Mouse (Mus musculus) liver, adult 2 months (tissue): ENCODE data around the gene Rad50. TPM values are rescaled to one million over a fixed set of nuclear protein-coding genes. Genes with fewer than 3 reads are reported as not detected.

Experiments used
- DNase-seq: peaks from one replicate; pipeline ENCODE4 v3.0.0-alpha.2; 2011; ENCODE audit warnings: low read depth, low spot score; ENCODE audit errors: extremely low read depth
- H3K27ac ChIP-seq: fragments of 200-500 bp; replicated peaks from 2 replicates; pipeline ENCODE4 v1.5.1; 2012; ENCODE audit warnings: low read depth, mild to moderate bottlenecking, control low read depth, inconsistent platforms, low read length; ENCODE audit not compliant: insufficient read depth
- H3K27me3 ChIP-seq: fragments of 200-500 bp; 2 replicates; pipeline ENCODE4 v1.6.1; 2012; ENCODE audit warnings: mild to moderate bottlenecking, moderate library complexity, low read length, inconsistent platforms; ENCODE audit not compliant: control insufficient read depth, insufficient read depth
- H3K36me3 ChIP-seq: fragments of 200-500 bp; 2 replicates; pipeline ENCODE4 v1.6.1; 2012; ENCODE audit warnings: low read length, inconsistent platforms; ENCODE audit not compliant: control insufficient read depth, insufficient read depth
- H3K4me1 ChIP-seq: fragments of 200-500 bp; 2 replicates; pipeline ENCODE4 v1.6.1; 2011; ENCODE audit warnings: low read length; ENCODE audit not compliant: control insufficient read depth, insufficient read depth
- H3K4me3 ChIP-seq: fragments of 200-500 bp; 2 replicates; pipeline ENCODE4 v1.5.1; 2011; ENCODE audit warnings: low read depth, mild to moderate bottlenecking, control low read depth, low read length, moderate library complexity; ENCODE audit not compliant: insufficient read depth
- H3K79me2 ChIP-seq: fragments of 200-500 bp; 2 replicates; pipeline ENCODE4 v1.6.1; 2012; ENCODE audit warnings: inconsistent platforms, mild to moderate bottlenecking, low read length, moderate library complexity; ENCODE audit not compliant: control insufficient read depth, insufficient read depth
- H3K9ac ChIP-seq: fragments of 200-500 bp; 2 replicates; pipeline ENCODE4 v1.6.1; 2012; ENCODE audit warnings: low read depth, mild to moderate bottlenecking, control low read depth, inconsistent platforms, low read length
- CTCF ChIP-seq: fragments of 200-500 bp; IDR thresholded peaks from 2 replicates; pipeline ENCODE4 v1.5.1; 2011; ENCODE audit warnings: low read depth, low read length, control low read depth
- POLR2A ChIP-seq: fragments of 200-500 bp; IDR thresholded peaks from 2 replicates; pipeline ENCODE4 v1.6.1; 2011; ENCODE audit warnings: low read length, control low read depth; ENCODE audit not compliant: insufficient read depth; ENCODE audit errors: extremely low read depth
- WGBS: fragments of 180-500 bp; shearing (Covaris S2); methylation state at CpG from one replicate; pipeline ENCODE4 v1.1.7; 2018; 5-methylcytosine and 5-hydroxymethylcytosine counted together
- polyA plus RNA-seq: library from polyadenylated mRNA; depleted of rRNA; stranded (reverse); fragments of >200 nt; gene quantifications from 2 replicates; pipeline ENCODE4 v1.2.3, GENCODE M21; 2012
- total RNA-seq: library from RNA; depleted of rRNA; stranded (reverse); fragments of >200 nt; gene quantifications from 2 replicates; pipeline ENCODE4 v1.2.3, GENCODE M21; 2014

Rad50 gene
- total and polyA plus RNA-seq, 2 experiments: 1.7 to 4.9 TPM

DNA sequence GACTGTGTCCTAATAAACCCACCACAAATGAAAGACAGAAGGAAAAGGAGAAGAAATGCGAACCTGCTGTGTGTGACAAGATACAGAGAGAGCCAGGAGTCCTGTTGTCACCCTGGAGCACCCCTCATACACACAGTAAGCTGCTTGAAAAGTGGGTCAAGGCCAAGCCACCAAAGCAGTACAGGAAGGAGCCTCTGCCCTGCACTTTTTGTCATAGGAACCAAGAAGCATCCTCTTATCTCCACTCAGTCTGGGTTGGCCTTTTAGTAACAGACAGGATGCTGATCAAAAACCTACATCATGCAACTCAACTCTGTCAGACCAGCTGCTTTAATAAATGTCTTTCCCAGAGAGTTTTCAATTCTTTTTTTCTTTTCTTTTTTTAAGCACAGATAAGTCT, 12.6 kb upstream of the Rad50 start:
- H3K27ac ChIP-seq: no peak overlapping the region
- no peak for DNase-seq
- no peaks in the 10 kb centered on the region for H3K36me3 ChIP-seq
- 68% methylated on average over 1 of the region's 1 CpGs for WGBS
- no peaks in the 10 kb centered on the region for H3K4me1 ChIP-seq
- no peaks in the 10 kb centered on the region for H3K79me2 ChIP-seq
- H3K4me3 ChIP-seq: no peak overlapping the region
- TF ChIP-seq POLR2A: no peak
- no peak overlapping the region for H3K9ac ChIP-seq
- no peaks in the 10 kb centered on the region for H3K27me3 ChIP-seq

DNA sequence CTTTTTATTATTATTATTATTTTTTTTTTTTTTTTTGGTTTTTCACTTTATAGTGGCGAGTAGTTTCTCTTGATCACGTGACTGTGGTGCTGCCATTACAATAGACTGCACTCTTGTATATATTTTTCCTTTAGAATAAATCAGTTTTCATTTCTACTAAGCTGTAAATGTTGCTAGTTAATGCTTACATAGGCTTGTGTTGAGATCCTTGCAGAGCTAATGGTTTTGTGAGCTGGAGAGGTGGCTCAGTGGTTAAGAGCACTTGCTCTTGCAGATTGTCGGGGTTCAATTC, 545 bp upstream of the Rad50 start:
- no peak for DNase-seq
- Histone ChIP-seq H3K79me2 (no peaks in the 10 kb centered on the region; the same call in 1 of the 2 replicates), H3K36me3 (0 out of 2 replicates have a peak, but pooled peaks cover 1% of the 10 kb centered on the region), H3K4me1 (peaks cover 3% of the 10 kb centered on the region), H3K9ac (no peak overlapping the region), H3K27me3 (no peaks in the 10 kb centered on the region), H3K4me3 (no peak overlapping the region), H3K27ac (no peak overlapping the region)
- WGBS: 79% methylated on average over 3 of the region's 3 CpGs
- TF ChIP-seq CTCF (no peak), POLR2A (no peak)

DNA sequence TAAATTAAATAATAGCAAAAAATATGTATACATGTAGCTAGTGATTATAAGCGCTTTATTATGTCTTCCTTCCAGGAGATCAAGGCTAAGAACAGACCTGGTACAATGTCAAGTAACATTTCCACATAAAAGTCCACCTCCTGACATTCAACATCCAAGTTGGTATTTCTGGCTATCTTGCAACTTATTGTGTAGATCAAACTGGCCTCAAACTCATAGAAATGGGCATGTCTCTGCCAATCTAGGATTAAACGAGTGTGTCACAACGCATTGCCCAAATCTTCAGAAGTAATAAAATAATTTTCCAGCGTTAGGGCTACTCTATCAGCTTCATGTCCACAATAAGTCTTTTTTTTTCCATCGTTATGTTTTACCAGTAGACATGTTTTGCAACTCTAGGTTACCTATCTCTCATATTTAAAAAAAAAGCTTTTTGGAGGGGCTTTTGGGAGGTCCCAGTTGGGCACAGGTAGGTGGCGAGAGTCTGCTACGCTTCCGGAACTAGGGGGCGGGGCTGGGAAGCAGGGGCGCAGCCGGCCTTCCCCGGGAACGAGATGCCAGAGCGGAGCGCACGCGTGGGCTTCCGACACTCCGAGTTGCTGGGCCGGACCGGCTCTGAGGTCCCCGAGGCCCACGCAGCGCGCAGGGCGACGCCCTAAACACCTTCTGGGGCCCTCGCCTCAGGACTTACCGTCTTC, 734 bp downstream of the Rad50 start:
- Histone ChIP-seq H3K4me3 (peak overlapping the region; percentile 75), H3K9ac (peak overlapping the region; percentile 77), H3K27ac (peak overlapping the region; percentile 49), H3K27me3 (no peaks in the 10 kb centered on the region), H3K36me3 (peaks cover 3% of the 10 kb centered on the region), H3K79me2 (no peaks in the 10 kb centered on the region; the same call in 1 of the 2 replicates), H3K4me1 (peaks cover 3% of the 10 kb centered on the region)
- DNase-seq: peak; percentile 29
- TF ChIP-seq CTCF: no peak
- 5% methylated on average over 29 of the region's 29 CpGs for WGBS

DNA sequence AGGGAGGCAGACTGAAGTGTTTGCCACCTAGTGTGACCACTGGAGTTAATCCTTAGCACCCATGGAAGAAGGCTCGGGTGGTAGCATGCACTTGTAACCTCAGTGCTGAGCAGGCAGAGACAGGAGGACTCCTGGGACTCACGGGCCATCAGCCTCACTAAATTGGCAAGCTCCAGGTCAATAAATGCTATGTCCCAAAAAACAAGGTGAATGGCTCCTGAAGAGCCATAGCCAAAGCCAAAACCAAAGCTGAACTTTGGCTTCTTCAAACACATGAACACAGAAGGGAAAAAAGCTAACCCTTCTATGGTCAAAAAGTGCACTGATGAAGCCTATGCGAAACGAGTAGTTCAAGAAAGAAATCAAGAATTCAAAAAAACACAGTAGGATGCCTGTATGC, 7.8 kb downstream of the Rad50 start:
- peak overlapping the region; percentile 65 for H3K27ac ChIP-seq
- peaks cover 17% of the 10 kb centered on the region for H3K4me1 ChIP-seq
- no peaks in the 10 kb centered on the region for H3K27me3 ChIP-seq
- 17% methylated on average over 4 of the region's 4 CpGs for WGBS
- peaks cover 11% of the 10 kb centered on the region for H3K36me3 ChIP-seq
- H3K9ac ChIP-seq: no peak overlapping the region
- DNase-seq: peak; percentile 98
- TF ChIP-seq POLR2A: no peak
- no peak overlapping the region for H3K4me3 ChIP-seq
- no peaks in the 10 kb centered on the region for H3K79me2 ChIP-seq

DNA sequence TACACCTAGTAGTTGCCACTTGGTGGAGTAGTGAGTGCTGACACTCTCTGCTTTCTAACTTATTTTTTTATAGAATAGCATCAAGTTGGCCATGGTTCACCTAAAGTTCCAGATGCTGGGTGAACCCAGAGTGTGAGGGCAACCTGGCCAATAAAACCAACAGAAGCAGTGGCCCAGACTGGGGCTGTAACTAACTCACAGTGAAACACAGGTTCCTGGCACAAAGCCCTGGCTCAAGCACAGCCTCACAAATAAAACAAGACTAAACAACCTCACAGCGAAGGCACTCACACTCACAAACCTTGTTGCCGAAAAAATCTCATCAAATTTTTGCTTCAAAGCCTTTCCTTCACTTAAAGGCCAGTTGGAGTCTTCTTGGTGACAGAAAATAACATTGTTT, 8.6 kb downstream of the Rad50 start:
- H3K4me1 ChIP-seq: peaks cover 17% of the 10 kb centered on the region
- no peak overlapping the region for H3K27ac ChIP-seq
- peak; percentile 96 for DNase-seq
- H3K27me3 ChIP-seq: no peaks in the 10 kb centered on the region
- no peaks in the 10 kb centered on the region for H3K79me2 ChIP-seq
- no peak overlapping the region for H3K4me3 ChIP-seq
- H3K9ac ChIP-seq: no peak overlapping the region
- H3K36me3 ChIP-seq: peaks cover 13% of the 10 kb centered on the region
- WGBS: 33% methylated on average over 2 of the region's 2 CpGs
- TF ChIP-seq CTCF (no peak), POLR2A (no peak)

DNA sequence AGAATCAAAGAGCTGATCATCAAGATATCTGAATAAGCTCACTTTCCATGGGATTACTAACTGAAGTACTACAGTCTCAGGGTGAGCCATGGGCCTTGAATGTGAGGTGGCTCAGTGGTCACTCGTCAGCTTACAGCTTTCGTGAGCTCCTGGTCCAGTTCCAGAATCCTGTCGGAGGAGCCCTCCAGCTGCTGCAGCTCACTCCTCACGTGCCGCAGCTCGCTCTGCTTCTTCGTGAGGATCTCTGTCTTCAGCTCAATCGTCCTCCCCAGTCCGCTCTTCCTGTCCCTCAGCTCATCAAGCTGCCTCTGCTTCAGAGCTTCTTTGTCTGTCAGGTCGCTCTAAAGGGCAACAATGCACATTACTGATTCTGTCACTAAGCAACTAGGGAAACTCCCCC, 15.1 kb downstream of the Rad50 start:
- Histone ChIP-seq H3K27ac (no peak overlapping the region), H3K27me3 (no peaks in the 10 kb centered on the region), H3K36me3 (peaks cover 28% of the 10 kb centered on the region; the same call in 1 of the 2 replicates), H3K4me1 (no peaks in the 10 kb centered on the region), H3K79me2 (no peaks in the 10 kb centered on the region), H3K9ac (no peak overlapping the region), H3K4me3 (no peak overlapping the region)
- no peak for DNase-seq
- 88% methylated on average over 10 of the region's 10 CpGs for WGBS
- TF ChIP-seq CTCF (no peak), POLR2A (no peak)
